Mouse (Mus musculus) embryonic facial prominence, embryonic 14.5 days (tissue): ENCODE results near the gene Dnah9. TPM values are rescaled to one million over a fixed set of nuclear protein-coding genes. Genes with fewer than 3 reads are reported as not detected.

Experiments used
- ATAC-seq: fragments of 200-750 bp; cut with Nextera tagmentation; 2 replicates; pipeline ENCODE4 v1.8.0; 2017; ENCODE audit warnings: low read depth, moderate number of reproducible peaks, moderate TSS enrichment
- DNase-seq: peaks from one replicate; pipeline ENCODE4 v3.0.0-alpha.2; 2015; ENCODE audit warnings: low spot score
- H3K27ac ChIP-seq: fragments of 300-500 bp; sonication (generic); replicated peaks from 2 replicates; pipeline ENCODE4 v1.5.1; 2014; ENCODE audit warnings: low read depth, mild to moderate bottlenecking, low read length, moderate library complexity
- H3K27me3 ChIP-seq: fragments of 300-500 bp; sonication (generic); replicated peaks from 2 replicates; pipeline ENCODE4 v1.6.1; 2014; ENCODE audit warnings: low read length; ENCODE audit not compliant: control insufficient read depth, insufficient read depth
- H3K36me3 ChIP-seq: fragments of 300-500 bp; sonication (generic); 2 replicates; pipeline ENCODE4 v1.6.1; 2014; ENCODE audit warnings: low read length, mixed read lengths; ENCODE audit not compliant: control insufficient read depth, insufficient read depth
- H3K4me1 ChIP-seq: fragments of 300-500 bp; sonication (generic); 2 replicates; pipeline ENCODE4 v1.6.1; 2014; ENCODE audit warnings: antibody characterized with exemption, low read length; ENCODE audit not compliant: control insufficient read depth, insufficient read depth
- H3K4me2 ChIP-seq: fragments of 300-500 bp; sonication (generic); 2 replicates; pipeline ENCODE4 v1.6.1; 2014; ENCODE audit warnings: low read depth, mild to moderate bottlenecking, low read length, moderate library complexity, mixed read lengths
- H3K4me3 ChIP-seq: fragments of 300-500 bp; sonication (generic); 2 replicates; pipeline ENCODE4 v1.5.1; 2014; ENCODE audit warnings: low read depth, mild to moderate bottlenecking, low read length
- H3K9ac ChIP-seq: fragments of 300-500 bp; sonication (generic); 2 replicates; pipeline ENCODE4 v1.6.1; 2014; ENCODE audit warnings: low read depth, mild to moderate bottlenecking, low read length, moderate library complexity, mixed read lengths
- H3K9me3 ChIP-seq: fragments of 300-500 bp; sonication (generic); 2 replicates; pipeline ENCODE4 v1.6.1; 2016; ENCODE audit warnings: low read length; ENCODE audit not compliant: control insufficient read depth
- WGBS: fragments of 180-500 bp; shearing (Covaris S2); extraction: QIAGEN DNeasy Blood & Tissue Kit; methylation state at CpG from one replicate; pipeline ENCODE4 v1.1.7; 2014; 5-methylcytosine and 5-hydroxymethylcytosine counted together
- polyA plus RNA-seq: library from polyadenylated mRNA; unstranded; fragments of >200 nt; fragmentation: Nextera tagmentation; extraction: Ambion mirVana; gene quantifications from 2 replicates; pipeline ENCODE4 v1.2.1, GENCODE M21; 2014

Gene Dnah9
- polyA plus RNA-seq, 1 experiment from 2014 or later: 0.90 TPM

DNA sequence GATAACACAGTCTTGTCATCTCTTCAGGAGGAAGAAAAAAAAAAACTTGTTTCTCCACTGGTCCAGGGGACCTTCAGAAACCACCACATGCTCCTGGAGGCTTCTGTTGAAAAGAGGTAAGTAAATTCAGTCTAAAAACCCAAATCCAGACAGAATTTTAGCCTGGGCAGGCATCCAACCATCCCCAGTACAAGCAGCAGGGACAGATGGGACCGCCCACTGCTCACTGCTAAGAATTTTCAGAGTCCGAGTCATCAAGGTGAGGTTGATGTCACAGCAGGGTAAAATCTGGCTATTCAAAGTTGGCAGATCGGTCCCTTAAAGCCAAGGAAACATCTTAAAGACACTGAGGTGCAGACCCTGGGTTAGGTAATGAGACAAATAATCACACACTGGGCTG is 366.5 kb downstream of the Dnah9 start:
- Histone ChIP-seq H3K36me3 (no peaks in the 10 kb centered on the region), H3K9me3 (no peaks in the 10 kb centered on the region), H3K27me3 (no peaks in the 10 kb centered on the region), H3K4me2 (no peak overlapping the region), H3K4me1 (no peaks in the 10 kb centered on the region), H3K27ac (no peak overlapping the region), H3K4me3 (no peak overlapping the region), H3K9ac (no peak overlapping the region)
- ATAC-seq: no peak
- DNase-seq: no peak
- 54% methylated on average over 3 of the region's 3 CpGs for WGBS

DNA sequence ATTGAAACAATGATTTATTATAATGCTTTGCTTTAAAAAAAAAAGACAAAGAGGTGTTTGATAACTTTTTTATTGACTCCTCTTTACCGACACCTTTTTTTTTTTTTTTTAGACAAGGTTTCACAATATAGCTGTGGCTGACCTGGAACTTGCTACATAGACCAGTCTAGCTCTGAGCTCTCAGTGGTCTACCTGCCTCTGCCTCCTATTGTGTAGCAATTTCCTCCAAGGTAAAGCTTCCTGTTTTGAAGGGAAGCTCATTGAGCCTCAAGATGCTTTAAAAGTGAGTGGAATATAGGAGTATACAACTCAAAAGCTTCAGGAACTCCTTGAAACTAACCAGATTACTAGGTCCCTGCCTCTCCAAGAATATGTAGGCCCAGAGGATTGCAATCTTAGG is 372.5 kb downstream of the Dnah9 start:
- DNase-seq (no peak), ATAC-seq (no peak)
- WGBS: 87% methylated on average over 1 of the region's 1 CpGs
- Histone ChIP-seq H3K27me3 (no peaks in the 10 kb centered on the region), H3K9me3 (no peaks in the 10 kb centered on the region), H3K27ac (no peak overlapping the region), H3K9ac (no peak overlapping the region), H3K4me1 (no peaks in the 10 kb centered on the region), H3K4me2 (no peak overlapping the region), H3K4me3 (no peak overlapping the region), H3K36me3 (no peaks in the 10 kb centered on the region)

DNA sequence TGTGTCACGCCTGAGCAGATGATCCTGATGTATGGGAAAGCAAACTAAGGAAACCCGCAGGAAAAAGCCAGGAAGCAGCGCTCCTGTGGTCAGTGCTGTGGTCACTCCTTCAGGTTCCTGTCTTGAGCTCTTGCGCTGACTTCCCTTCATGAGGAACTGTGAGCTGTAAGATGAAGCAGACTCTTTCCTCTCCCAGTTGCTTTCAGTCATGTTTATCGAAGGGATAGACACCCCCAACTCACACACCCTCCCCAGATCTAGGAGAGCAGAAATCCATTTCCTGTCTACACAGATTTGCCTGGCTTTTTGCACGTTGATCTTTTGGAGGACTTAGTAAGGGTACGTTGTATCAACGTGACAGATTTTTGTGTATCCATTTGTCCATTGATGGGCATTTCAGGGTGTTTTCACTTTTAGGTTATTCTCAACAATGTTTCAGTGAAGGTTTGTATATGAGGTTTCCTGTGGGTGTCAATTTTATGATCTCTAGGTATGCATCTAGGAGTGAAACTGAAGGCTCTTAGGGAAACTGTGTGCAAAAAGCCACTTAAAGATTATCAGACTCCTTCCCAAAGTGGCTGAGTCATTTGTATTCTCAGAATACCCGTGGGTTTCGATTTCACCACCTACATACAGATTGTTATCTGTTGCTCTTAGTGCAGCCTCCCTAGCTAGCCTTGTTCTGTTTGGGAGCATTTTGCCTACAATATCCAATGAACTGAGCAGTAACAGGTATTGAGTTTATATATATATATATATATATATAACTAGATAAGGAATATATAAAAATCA is 373.7 kb downstream of the Dnah9 start:
- ATAC-seq (no peak), DNase-seq (no peak)
- H3K9me3 ChIP-seq: no peaks in the 10 kb centered on the region
- no peaks in the 10 kb centered on the region for H3K4me1 ChIP-seq
- H3K27ac ChIP-seq: no peak overlapping the region
- no peaks in the 10 kb centered on the region for H3K36me3 ChIP-seq
- H3K4me2 ChIP-seq: no peak overlapping the region
- no peak overlapping the region for H3K9ac ChIP-seq
- WGBS: 74% methylated on average over 10 of the region's 10 CpGs
- no peak overlapping the region for H3K4me3 ChIP-seq
- H3K27me3 ChIP-seq: no peaks in the 10 kb centered on the region

DNA sequence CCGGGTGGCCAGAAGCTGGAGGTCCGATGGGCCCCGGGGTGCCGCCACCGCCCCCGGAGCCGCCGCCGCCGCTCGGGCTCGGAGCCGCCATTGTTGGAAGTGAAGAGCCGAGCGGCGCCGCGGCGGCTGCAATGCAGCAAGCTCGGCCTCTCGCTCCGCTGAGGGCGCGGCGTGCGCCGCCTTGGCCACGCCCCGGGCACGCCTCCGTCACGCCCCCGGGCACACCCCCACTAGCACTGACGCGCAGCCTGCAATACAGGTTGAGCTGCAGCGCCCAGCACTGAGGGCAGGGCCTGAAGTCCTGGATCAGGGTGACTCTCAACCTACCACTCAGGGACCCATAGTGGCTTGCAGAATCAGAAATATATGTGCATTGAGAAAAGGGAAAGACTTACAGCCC is 380.2 kb downstream of the Dnah9 start, which contains the start of gene Map2k4:
Map2k4 (minus strand) TSS at position 144 of the 400 bp plus-strand sequence.
- DNase-seq: peak; percentile 95
- Histone ChIP-seq H3K4me2 (peak within 1 kb of the TSS; percentile 80), H3K27me3 (no peaks in the 10 kb centered on the region), H3K9ac (peak within 1 kb of the TSS; percentile 99), H3K4me3 (peak within 1 kb of the TSS; percentile 94), H3K36me3 (no peaks in the 10 kb centered on the region), H3K4me1 (peaks cover 14% of the 10 kb centered on the region), H3K9me3 (no peaks in the 10 kb centered on the region), H3K27ac (peak within 1 kb of the TSS; percentile 92)
- ATAC-seq: peak; percentile 99
- WGBS: 0% methylated on average over 12 of the region's 36 CpGs

DNA sequence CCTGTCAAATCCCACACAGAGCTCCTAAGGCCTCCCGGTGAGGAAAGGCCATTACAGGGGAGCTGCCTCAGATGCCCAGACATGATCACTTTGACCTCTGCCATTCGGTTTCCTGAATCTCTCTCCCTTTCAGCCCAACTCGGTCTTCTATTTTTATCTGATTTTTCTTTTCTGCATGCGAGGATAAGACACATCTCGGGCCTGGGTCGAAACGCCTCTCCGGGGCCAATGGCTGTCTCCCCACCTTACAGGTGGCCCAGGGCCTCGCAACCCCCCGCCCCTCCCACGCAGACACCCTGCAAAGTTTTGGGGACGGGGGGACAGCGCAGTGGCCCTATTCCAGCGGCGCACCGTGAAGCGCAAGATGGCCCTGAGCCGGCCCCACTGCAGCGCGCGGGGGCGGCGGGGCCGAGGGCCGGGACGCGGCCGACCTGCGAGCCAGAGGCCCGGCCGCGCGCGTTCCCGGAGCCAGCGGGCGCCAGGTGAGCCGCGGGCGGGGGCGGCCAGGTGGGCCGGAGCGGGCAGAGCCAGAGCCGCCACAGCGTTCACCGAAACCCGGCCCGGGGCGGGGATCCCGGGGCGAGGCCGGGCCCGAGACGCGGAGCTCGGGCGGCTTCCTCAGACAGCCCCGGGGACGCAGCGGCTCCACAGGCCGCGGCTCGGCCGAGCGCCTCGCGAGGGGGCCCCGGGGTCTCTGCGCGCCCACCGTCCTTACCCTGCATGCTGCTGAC is 380.8 kb downstream of the Dnah9 start:
- WGBS: under 1% methylated on average over 37 of the region's 71 CpGs
- DNase-seq (peak; percentile 32), ATAC-seq (peak; percentile 90)
- Histone ChIP-seq H3K27ac (peak overlapping the region; percentile 92), H3K4me2 (peak overlapping the region; percentile 80), H3K36me3 (no peaks in the 10 kb centered on the region), H3K27me3 (no peaks in the 10 kb centered on the region), H3K4me1 (peaks cover 14% of the 10 kb centered on the region), H3K9ac (peak overlapping the region; percentile 99), H3K9me3 (no peaks in the 10 kb centered on the region), H3K4me3 (peak overlapping the region; percentile 94)

DNA sequence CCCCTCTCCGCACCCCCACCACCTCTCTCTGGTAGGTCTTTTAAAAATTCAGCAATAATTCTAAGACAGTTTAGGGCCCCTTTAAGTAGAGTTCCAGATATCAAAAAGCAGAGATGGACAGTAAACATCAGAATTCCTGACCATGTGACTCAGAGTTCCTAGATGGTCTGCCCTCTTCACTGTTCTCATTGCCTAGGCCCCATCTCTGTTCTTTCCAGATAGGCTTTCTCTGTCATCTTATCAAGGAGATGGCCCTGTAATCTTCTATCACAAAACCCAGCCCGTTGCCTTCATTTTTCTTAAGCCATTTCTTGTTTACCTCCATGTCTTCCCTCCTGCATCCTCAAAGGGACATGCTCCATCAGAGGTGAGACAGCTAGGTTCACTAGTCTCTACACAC is 382.2 kb downstream of the Dnah9 start:
- Histone ChIP-seq H3K4me2 (peak overlapping the region; percentile 80), H3K27me3 (no peaks in the 10 kb centered on the region), H3K9me3 (no peaks in the 10 kb centered on the region), H3K4me3 (no peak overlapping the region), H3K9ac (no peak overlapping the region), H3K4me1 (peaks cover 14% of the 10 kb centered on the region), H3K27ac (no peak overlapping the region), H3K36me3 (no peaks in the 10 kb centered on the region)
- 92% methylated on average over 2 of the region's 2 CpGs for WGBS
- DNase-seq (no peak), ATAC-seq (no peak)

DNA sequence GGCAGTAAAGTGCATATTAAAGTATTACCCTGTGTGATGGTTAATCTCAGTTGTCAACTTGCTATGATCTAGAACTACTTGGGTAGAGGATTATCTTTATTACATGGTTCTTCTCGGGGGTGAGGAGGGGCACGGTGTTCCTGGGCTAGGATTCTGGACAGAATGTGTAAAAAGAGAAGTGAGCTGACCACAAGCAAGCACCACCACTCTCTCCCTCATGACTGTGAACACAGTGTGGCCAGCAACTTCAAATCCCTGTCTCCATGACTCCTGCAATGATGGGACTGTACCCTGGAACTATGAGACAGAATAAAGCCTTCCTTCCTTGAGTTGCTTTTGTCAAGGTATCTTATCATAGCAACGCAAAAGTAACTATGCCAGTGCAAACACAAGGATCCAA is 386.8 kb downstream of the Dnah9 start:
- Histone ChIP-seq H3K9ac (no peak overlapping the region), H3K4me1 (peaks cover 38% of the 10 kb centered on the region), H3K27ac (no peak overlapping the region), H3K27me3 (no peaks in the 10 kb centered on the region), H3K9me3 (no peaks in the 10 kb centered on the region), H3K4me3 (no peak overlapping the region), H3K36me3 (peaks cover 13% of the 10 kb centered on the region; the same call in 1 of the 2 replicates), H3K4me2 (no peak overlapping the region)
- DNase-seq (no peak), ATAC-seq (no peak)
- 88% methylated on average over 3 of the region's 3 CpGs for WGBS
